Mouse (Mus musculus) heart, embryonic 12.5 days (tissue): ENCODE results near the gene Dgcr2. TPM values are rescaled to one million over a fixed set of nuclear protein-coding genes. Genes with fewer than 3 reads are reported as not detected.

ENCODE experiments used
- ATAC-seq: fragments of 200-750 bp; cut with Nextera tagmentation; 2 replicates; pipeline ENCODE4 v1.8.0; 2017; ENCODE audit warnings: moderate TSS enrichment, moderate library complexity; ENCODE audit not compliant: insufficient number of reproducible peaks, low FRiP score
- H3K27ac ChIP-seq: fragments of 300-500 bp; sonication (generic); 2 replicates; pipeline ENCODE4 v1.5.1; 2016; ENCODE audit warnings: mild to moderate bottlenecking, moderate library complexity; ENCODE audit not compliant: poor library complexity, severe bottlenecking
- H3K27me3 ChIP-seq: fragments of 300-500 bp; sonication (generic); replicated peaks from 2 replicates; pipeline ENCODE4 v1.6.1; 2016; ENCODE audit warnings: mild to moderate bottlenecking, moderate library complexity
- H3K36me3 ChIP-seq: fragments of 300-500 bp; sonication (generic); 2 replicates; pipeline ENCODE4 v1.6.1; 2016; ENCODE audit warnings: mild to moderate bottlenecking, moderate library complexity
- H3K4me1 ChIP-seq: fragments of 300-500 bp; sonication (generic); replicated peaks from 2 replicates; pipeline ENCODE4 v1.6.1; 2016; ENCODE audit warnings: mild to moderate bottlenecking
- H3K4me2 ChIP-seq: fragments of 300-500 bp; sonication (generic); 2 replicates; pipeline ENCODE4 v1.6.1; 2016; ENCODE audit warnings: mild to moderate bottlenecking, moderate library complexity
- H3K4me3 ChIP-seq: fragments of 300-500 bp; sonication (generic); 2 replicates; pipeline ENCODE4 v1.5.1; 2016; ENCODE audit warnings: mild to moderate bottlenecking
- H3K9ac ChIP-seq: fragments of 300-500 bp; sonication (generic); 2 replicates; pipeline ENCODE4 v1.6.1; 2016; ENCODE audit warnings: mild to moderate bottlenecking, moderate library complexity
- H3K9me3 ChIP-seq: fragments of 300-500 bp; sonication (generic); replicated peaks from 2 replicates; pipeline ENCODE4 v1.6.1; 2016; ENCODE audit warnings: mild to moderate bottlenecking, moderate library complexity
- whole genome bisulfite sequencing: fragments of 180-500 bp; shearing (Covaris S2); methylation state at CpG from one replicate; pipeline ENCODE4 v1.1.7; 2016; 5-methylcytosine and 5-hydroxymethylcytosine counted together
- polyA plus RNA-seq: library from polyadenylated mRNA; unstranded; fragments of >200 nt; fragmentation: Nextera tagmentation; extraction: Ambion mirVana; gene quantifications from 2 replicates; pipeline ENCODE4 v1.2.1, GENCODE M21; 2016

Gene Dgcr2
- 54.5 and 56.8 TPM in 2 replicates for polyA plus RNA-seq

- peaks cover 53% of the 10 kb centered on the region for H3K36me3 ChIP-seq
- no peak for ATAC-seq
- no peaks in the 10 kb centered on the region for H3K4me1 ChIP-seq
- H3K9me3 ChIP-seq: no peaks in the 10 kb centered on the region
- no peak within 1 kb of the TSS for H3K4me2 ChIP-seq
- H3K27ac ChIP-seq: no peak within 1 kb of the TSS
- 86% methylated on average over 14 of the region's 14 CpGs for WGBS
- H3K27me3 ChIP-seq: no peaks in the 10 kb centered on the region
- no peak within 1 kb of the TSS for H3K4me3 ChIP-seq
- H3K9ac ChIP-seq: no peak within 1 kb of the TSS
Observed at GRCm38 (mm10) chr16:17898462-17898861, at the start of gene Dgcr2, which contains the start of gene Tssk2. Gene Dgcr2 (minus strand): TSS chr16:17898562. Gene Tssk2 (plus strand): TSS chr16:17898637.

GRCm38 (mm10) chr16:17945081-17945831 is 46.9 kb upstream of the Dgcr2 start:
- no peak overlapping the region for H3K9ac ChIP-seq
- H3K4me1 ChIP-seq: no peaks in the 10 kb centered on the region
- no peaks in the 10 kb centered on the region for H3K9me3 ChIP-seq
- peaks cover 8% of the 10 kb centered on the region; the same call in 1 of the 2 replicates for H3K27me3 ChIP-seq
- no peak overlapping the region for H3K4me3 ChIP-seq
- ATAC-seq: no peak
- no peak overlapping the region for H3K4me2 ChIP-seq
- 53% methylated on average over 7 of the region's 7 CpGs for WGBS
- H3K27ac ChIP-seq: no peak overlapping the region
- H3K36me3 ChIP-seq: no peaks in the 10 kb centered on the region

- Histone ChIP-seq H3K9ac (no peak overlapping the region), H3K4me1 (no peaks in the 10 kb centered on the region), H3K4me3 (no peak overlapping the region), H3K36me3 (no peaks in the 10 kb centered on the region), H3K27ac (no peak overlapping the region), H3K4me2 (no peak overlapping the region), H3K27me3 (peaks cover 8% of the 10 kb centered on the region; the same call in 1 of the 2 replicates), H3K9me3 (no peaks in the 10 kb centered on the region)
- 52% methylated on average over 8 of the region's 8 CpGs for WGBS
- no peak for ATAC-seq
Observed at GRCm38 (mm10) chr16:17943466-17943865, 45.1 kb upstream of the Dgcr2 start.

- 44% methylated on average over 9 of the region's 9 CpGs for WGBS
- peak; percentile 71 for ATAC-seq
- Histone ChIP-seq H3K4me1 (no peaks in the 10 kb centered on the region; the same call in 1 of the 2 replicates), H3K9me3 (no peaks in the 10 kb centered on the region), H3K36me3 (no peaks in the 10 kb centered on the region), H3K4me2 (no peak overlapping the region), H3K27ac (no peak overlapping the region), H3K4me3 (no peak overlapping the region), H3K9ac (no peak overlapping the region), H3K27me3 (peaks cover 32% of the 10 kb centered on the region)
Observed at GRCm38 (mm10) chr16:17939255-17939751, 40.9 kb upstream of the Dgcr2 start.

DNA sequence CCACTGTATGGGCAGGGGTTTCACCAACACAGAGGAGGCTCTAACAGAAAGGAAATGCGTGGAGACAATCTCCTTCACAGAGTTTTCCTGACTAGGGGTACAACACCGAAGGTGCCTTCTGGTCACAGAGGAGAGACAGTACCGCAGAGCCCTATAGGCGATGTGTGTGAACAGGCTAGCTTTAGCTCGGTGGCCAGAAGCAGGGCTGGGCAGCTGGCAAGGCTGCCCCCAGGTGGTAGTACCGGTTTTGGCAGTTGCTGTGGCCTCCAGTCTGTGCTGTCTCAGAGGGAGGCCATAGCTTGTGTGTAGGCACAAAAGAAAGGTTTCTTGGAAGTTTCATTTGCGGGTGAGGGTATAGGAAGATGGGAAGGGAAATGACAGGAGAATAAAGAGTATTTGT is 40.5 kb upstream of the Dgcr2 start:
- WGBS: 8% methylated on average over 7 of the region's 7 CpGs
- peaks cover 30% of the 10 kb centered on the region for H3K27me3 ChIP-seq
- no peaks in the 10 kb centered on the region for H3K36me3 ChIP-seq
- no peak overlapping the region for H3K27ac ChIP-seq
- no peak overlapping the region for H3K4me3 ChIP-seq
- no peaks in the 10 kb centered on the region for H3K9me3 ChIP-seq
- H3K4me1 ChIP-seq: no peaks in the 10 kb centered on the region; the same call in 1 of the 2 replicates
- no peak overlapping the region for H3K9ac ChIP-seq
- ATAC-seq: peak; percentile 84
- no peak overlapping the region for H3K4me2 ChIP-seq

GRCm38 (mm10) chr16:17938187-17938586 is 39.8 kb upstream of the Dgcr2 start:
- Histone ChIP-seq H3K4me3 (no peak overlapping the region), H3K27me3 (peaks cover 26% of the 10 kb centered on the region), H3K9ac (no peak overlapping the region), H3K4me2 (no peak overlapping the region), H3K27ac (no peak overlapping the region), H3K36me3 (no peaks in the 10 kb centered on the region), H3K9me3 (no peaks in the 10 kb centered on the region), H3K4me1 (no peaks in the 10 kb centered on the region; the same call in 1 of the 2 replicates)
- ATAC-seq: no peak
- WGBS: 48% methylated on average over 7 of the region's 7 CpGs

GRCm38 (mm10) chr16:17936776-17937175 is 38.4 kb upstream of the Dgcr2 start:
- Histone ChIP-seq H3K27ac (no peak overlapping the region), H3K27me3 (peaks cover 26% of the 10 kb centered on the region), H3K4me1 (no peaks in the 10 kb centered on the region; the same call in 1 of the 2 replicates), H3K9me3 (no peaks in the 10 kb centered on the region), H3K36me3 (no peaks in the 10 kb centered on the region), H3K4me3 (no peak overlapping the region), H3K4me2 (no peak overlapping the region), H3K9ac (no peak overlapping the region)
- no peak for ATAC-seq
- WGBS: 74% methylated on average over 10 of the region's 10 CpGs

DNA sequence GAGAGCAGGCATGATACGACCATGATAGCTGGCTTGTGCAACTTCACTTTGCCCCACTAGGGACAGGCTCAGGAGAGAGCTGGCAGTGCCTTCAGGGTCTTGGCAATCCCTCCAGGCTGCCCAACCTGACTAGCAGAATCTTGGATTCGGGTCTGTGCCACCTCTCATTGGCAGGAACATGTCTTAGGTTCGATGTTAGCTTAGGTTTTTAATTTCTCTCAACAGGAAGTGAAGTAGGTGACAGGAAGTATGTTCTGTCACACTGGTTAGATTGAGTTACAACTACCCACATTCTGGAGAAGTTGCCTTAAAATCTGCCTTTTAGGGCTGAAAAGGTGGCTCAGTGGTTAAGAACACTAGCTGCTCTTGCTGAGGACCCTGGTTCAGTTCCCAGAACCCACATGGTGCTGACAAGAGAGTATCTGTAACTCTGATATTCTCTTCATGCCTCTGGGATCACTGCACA is 36.1 kb upstream of the Dgcr2 start:
- no peaks in the 10 kb centered on the region for H3K36me3 ChIP-seq
- no peak for ATAC-seq
- H3K9ac ChIP-seq: no peak overlapping the region
- no peaks in the 10 kb centered on the region for H3K9me3 ChIP-seq
- no peak overlapping the region for H3K4me2 ChIP-seq
- 57% methylated on average over 3 of the region's 3 CpGs for WGBS
- H3K27me3 ChIP-seq: peaks cover 26% of the 10 kb centered on the region
- no peaks in the 10 kb centered on the region; the same call in 1 of the 2 replicates for H3K4me1 ChIP-seq
- H3K4me3 ChIP-seq: no peak overlapping the region
- no peak overlapping the region for H3K27ac ChIP-seq

GRCm38 (mm10) chr16:17933594-17934444 is 35.5 kb upstream of the Dgcr2 start:
- ATAC-seq: no peak
- Histone ChIP-seq H3K9ac (no peak overlapping the region), H3K4me3 (no peak overlapping the region), H3K27me3 (peaks cover 26% of the 10 kb centered on the region), H3K36me3 (no peaks in the 10 kb centered on the region), H3K27ac (no peak overlapping the region), H3K4me2 (no peak overlapping the region), H3K9me3 (no peaks in the 10 kb centered on the region), H3K4me1 (no peaks in the 10 kb centered on the region; the same call in 1 of the 2 replicates)
- 52% methylated on average over 9 of the region's 9 CpGs for WGBS

GRCm38 (mm10) chr16:17931906-17932460 is 33.6 kb upstream of the Dgcr2 start:
- H3K27me3 ChIP-seq: peaks cover 16% of the 10 kb centered on the region
- 71% methylated on average over 5 of the region's 5 CpGs for WGBS

More at GRCm38 (mm10) chr16:17931906-17932460, 33.6 kb upstream of the Dgcr2 start:
- Histone ChIP-seq H3K4me1 (peaks cover 3% of the 10 kb centered on the region; the same call in 1 of the 2 replicates), H3K36me3 (no peaks in the 10 kb centered on the region), H3K9ac (no peak overlapping the region), H3K9me3 (no peaks in the 10 kb centered on the region), H3K4me2 (no peak overlapping the region), H3K4me3 (no peak overlapping the region), H3K27ac (no peak overlapping the region)
- no peak for ATAC-seq
